Mouse (Mus musculus) lung, adult 2 months (tissue): ENCODE data around the gene Atxn7.
A peak's percentile ranks its signal among the peaks of the same experiment; 100 is the strongest.

Experiments
- CTCF ChIP-seq: fragments of 200-500 bp; IDR thresholded peaks from 2 replicates; pipeline ENCODE4 v1.5.1; 2011; ENCODE audit warnings: mild to moderate bottlenecking, low read length, control low read depth; ENCODE audit not compliant: insufficient read depth
- POLR2A ChIP-seq: fragments of 200-500 bp; IDR thresholded peaks from 2 replicates; pipeline ENCODE4 v1.6.1; 2011; ENCODE audit warnings: low read depth, mild to moderate bottlenecking, control low read depth, low read length, borderline replicate concordance; ENCODE audit errors: extremely low read depth

GRCm38 (mm10) chr14:14098330-14098980, 137.2 kb downstream of the Atxn7 start:
- no peak for TF ChIP-seq POLR2A
- TF ChIP-seq CTCF: peak; percentile 99
